Mouse (Mus musculus): ENCODE data around the gene Ssh1.

- TF ChIP-seq CTCF (IDR thresholded peaks at IDR 0.05; ENCODE audit: low read depth), result peak; percentile 69
- TF ChIP-seq EP300 (optimal IDR thresholded peaks at IDR 0.05), result no peak
Observed at GRCm38 (mm10) chr5:113942580-113942979, 51.1 kb downstream of the Ssh1 start.

Measured in stomach, postnatal 0 days (tissue).